Mouse (Mus musculus): Measurements from ENCODE around the gene St6galnac3. TPM values are rescaled to one million over a fixed set of nuclear protein-coding genes. Genes with fewer than 3 reads are reported as not detected.

The St6galnac3 gene
- polyA plus RNA-seq, 1 experiment = not detected

GRCm38 (mm10) chr3:153669329-153669728, 55.6 kb downstream of the St6galnac3 start:
- H3K27me3 ChIP-seq (ENCODE audit: control insufficient read depth, insufficient read depth, insufficient read length) = no peaks in the 10 kb centered on the region
- no peak overlapping the region for H3K4me3 ChIP-seq (ENCODE audit: insufficient read depth, poor library complexity, severe bottlenecking)
- H3K79me2 ChIP-seq (ENCODE audit: control insufficient read depth, insufficient read depth) = no peaks in the 10 kb centered on the region
- no peaks in the 10 kb centered on the region for H3K36me3 ChIP-seq (ENCODE audit: control insufficient read depth, insufficient read depth)
- no peaks in the 10 kb centered on the region for H3K79me3 ChIP-seq (ENCODE audit: low read depth)
- TF ChIP-seq FOSL1 (IDR thresholded peaks at IDR 0.05; ENCODE audit: insufficient read depth, low read length, poor library complexity, severe bottlenecking) (no peak), CTCF (IDR thresholded peaks at IDR 0.05; ENCODE audit: control insufficient read depth, insufficient read depth, insufficient read length) (no peak), MYOG (IDR thresholded peaks at IDR 0.05; ENCODE audit: control insufficient read depth, extremely low read depth, insufficient read length) (no peak), MYOD1 (IDR thresholded peaks at IDR 0.05; ENCODE audit: control insufficient read depth, insufficient read length, low read depth) (no peak), USF1 (IDR thresholded peaks at IDR 0.05; ENCODE audit: low read depth) (no peak), MAX (IDR thresholded peaks at IDR 0.05) (no peak), CEBPB (IDR thresholded peaks at IDR 0.05; ENCODE audit: low read depth) (no peak)
- H3ac ChIP-seq (ENCODE audit: control insufficient read depth, insufficient read length, low read depth) = no peak overlapping the region

- no peak overlapping the region for H3K4me3 ChIP-seq (ENCODE audit: insufficient read depth, poor library complexity, severe bottlenecking)
- no peaks in the 10 kb centered on the region for H3K27me3 ChIP-seq (ENCODE audit: control insufficient read depth, insufficient read depth, insufficient read length)
These were observed 56.3 kb downstream of the St6galnac3 start for GRCm38 (mm10) chr3:153668447-153669290.

GRCm38 (mm10) chr3:153664696-153665095, 60.3 kb downstream of the St6galnac3 start:
- Histone ChIP-seq H3K79me2 (ENCODE audit: control insufficient read depth, insufficient read depth) (no peaks in the 10 kb centered on the region), H3K79me3 (ENCODE audit: low read depth) (no peaks in the 10 kb centered on the region), H3ac (ENCODE audit: control insufficient read depth, insufficient read length, low read depth) (no peak overlapping the region), H3K36me3 (ENCODE audit: control insufficient read depth, insufficient read depth) (no peaks in the 10 kb centered on the region), H3K4me3 (ENCODE audit: insufficient read depth, poor library complexity, severe bottlenecking) (no peak overlapping the region), H3K27me3 (ENCODE audit: control insufficient read depth, insufficient read depth, insufficient read length) (peaks cover 6% of the 10 kb centered on the region)
- TF ChIP-seq MYOD1 (IDR thresholded peaks at IDR 0.05; ENCODE audit: control insufficient read depth, insufficient read length, low read depth) (no peak), CEBPB (IDR thresholded peaks at IDR 0.05; ENCODE audit: low read depth) (no peak), USF1 (IDR thresholded peaks at IDR 0.05; ENCODE audit: low read depth) (no peak), FOSL1 (IDR thresholded peaks at IDR 0.05; ENCODE audit: insufficient read depth, low read length, poor library complexity, severe bottlenecking) (no peak), MAX (IDR thresholded peaks at IDR 0.05) (no peak), MYOG (IDR thresholded peaks at IDR 0.05; ENCODE audit: control insufficient read depth, extremely low read depth, insufficient read length) (no peak), CTCF (IDR thresholded peaks at IDR 0.05; ENCODE audit: control insufficient read depth, insufficient read depth, insufficient read length) (no peak)

More at GRCm38 (mm10) chr3:153668447-153669290, 56.3 kb downstream of the St6galnac3 start:
- H3K79me2 ChIP-seq (ENCODE audit: control insufficient read depth, insufficient read depth) = no peaks in the 10 kb centered on the region
- H3K79me3 ChIP-seq (ENCODE audit: low read depth) = no peaks in the 10 kb centered on the region
- no peak overlapping the region for H3ac ChIP-seq (ENCODE audit: control insufficient read depth, insufficient read length, low read depth)
- H3K36me3 ChIP-seq (ENCODE audit: control insufficient read depth, insufficient read depth) = no peaks in the 10 kb centered on the region
- TF ChIP-seq MYOG (IDR thresholded peaks at IDR 0.05; ENCODE audit: control insufficient read depth, extremely low read depth, insufficient read length) (no peak), MAX (IDR thresholded peaks at IDR 0.05) (no peak), CEBPB (IDR thresholded peaks at IDR 0.05; ENCODE audit: low read depth) (no peak), USF1 (IDR thresholded peaks at IDR 0.05; ENCODE audit: low read depth) (no peak), MYOD1 (IDR thresholded peaks at IDR 0.05; ENCODE audit: control insufficient read depth, insufficient read length, low read depth) (no peak), FOSL1 (IDR thresholded peaks at IDR 0.05; ENCODE audit: insufficient read depth, low read length, poor library complexity, severe bottlenecking) (no peak), CTCF (IDR thresholded peaks at IDR 0.05; ENCODE audit: control insufficient read depth, insufficient read depth, insufficient read length) (no peak)

GRCm38 (mm10) chr3:153663841-153664427, 61.0 kb downstream of the St6galnac3 start:
- Histone ChIP-seq H3K27me3 (ENCODE audit: control insufficient read depth, insufficient read depth, insufficient read length) (peaks cover 13% of the 10 kb centered on the region), H3K79me2 (ENCODE audit: control insufficient read depth, insufficient read depth) (no peaks in the 10 kb centered on the region), H3K36me3 (ENCODE audit: control insufficient read depth, insufficient read depth) (no peaks in the 10 kb centered on the region), H3K79me3 (ENCODE audit: low read depth) (no peaks in the 10 kb centered on the region), H3K4me3 (ENCODE audit: insufficient read depth, poor library complexity, severe bottlenecking) (no peak overlapping the region), H3ac (ENCODE audit: control insufficient read depth, insufficient read length, low read depth) (no peak overlapping the region)
- TF ChIP-seq MYOG (IDR thresholded peaks at IDR 0.05; ENCODE audit: control insufficient read depth, extremely low read depth, insufficient read length) (no peak), MYOD1 (IDR thresholded peaks at IDR 0.05; ENCODE audit: control insufficient read depth, insufficient read length, low read depth) (no peak), MAX (IDR thresholded peaks at IDR 0.05) (no peak), USF1 (IDR thresholded peaks at IDR 0.05; ENCODE audit: low read depth) (no peak), CEBPB (IDR thresholded peaks at IDR 0.05; ENCODE audit: low read depth) (no peak), CTCF (IDR thresholded peaks at IDR 0.05; ENCODE audit: control insufficient read depth, insufficient read depth, insufficient read length) (no peak)

GRCm38 (mm10) chr3:153662796-153663195, 62.2 kb downstream of the St6galnac3 start:
- Histone ChIP-seq H3K36me3 (ENCODE audit: control insufficient read depth, insufficient read depth) (no peaks in the 10 kb centered on the region), H3K4me3 (ENCODE audit: insufficient read depth, poor library complexity, severe bottlenecking) (no peak overlapping the region), H3K79me3 (ENCODE audit: low read depth) (no peaks in the 10 kb centered on the region), H3K27me3 (ENCODE audit: control insufficient read depth, insufficient read depth, insufficient read length) (peaks cover 18% of the 10 kb centered on the region), H3K79me2 (ENCODE audit: control insufficient read depth, insufficient read depth) (no peaks in the 10 kb centered on the region), H3ac (ENCODE audit: control insufficient read depth, insufficient read length, low read depth) (no peak overlapping the region)
- no peak for TF ChIP-seq CTCF (IDR thresholded peaks at IDR 0.05; ENCODE audit: control insufficient read depth, insufficient read depth, insufficient read length)
- TF ChIP-seq CEBPB (IDR thresholded peaks at IDR 0.05; ENCODE audit: low read depth) = no peak
- TF ChIP-seq MAX (IDR thresholded peaks at IDR 0.05) = no peak
- no peak for TF ChIP-seq USF1 (IDR thresholded peaks at IDR 0.05; ENCODE audit: low read depth)
- TF ChIP-seq FOSL1 (IDR thresholded peaks at IDR 0.05; ENCODE audit: insufficient read depth, low read length, poor library complexity, severe bottlenecking) = no peak
- no peak for TF ChIP-seq MYOD1 (IDR thresholded peaks at IDR 0.05; ENCODE audit: control insufficient read depth, insufficient read length, low read depth)
- TF ChIP-seq MYOG (IDR thresholded peaks at IDR 0.05; ENCODE audit: control insufficient read depth, extremely low read depth, insufficient read length) = no peak
